Mouse (Mus musculus): ENCODE results near the gene Gucy2c. TPM values are rescaled to one million over a fixed set of nuclear protein-coding genes. Genes with fewer than 3 reads are reported as not detected.

The Gucy2c gene
- total RNA-seq, 1 experiment = 0.09 TPM

DNA sequence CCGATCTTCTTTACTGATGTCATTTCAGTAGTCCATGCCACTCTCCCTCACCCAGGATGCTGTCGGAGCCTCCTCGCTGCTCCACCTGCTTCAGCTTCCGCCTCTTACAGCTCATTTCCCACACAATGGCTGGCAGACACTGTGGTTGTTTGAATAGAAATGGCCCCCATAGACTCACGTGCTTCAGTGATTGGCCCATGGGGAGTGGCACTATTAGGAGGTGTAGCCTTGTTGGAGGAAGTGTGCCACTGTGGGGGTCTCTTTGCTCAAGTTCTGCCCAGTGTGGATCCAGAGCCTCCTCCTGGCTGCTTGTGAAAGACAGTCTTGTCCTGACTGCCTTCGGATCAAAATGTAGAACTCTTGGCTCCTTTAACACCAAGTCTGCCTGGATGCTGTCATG is 14.3 kb upstream of the Gucy2c start:
- no peak for DNase-seq (ENCODE audit: low read depth, low spot score)
- in situ Hi-C loops (cut with MboI; ENCODE audit: low sequenced_read_pairs in 2 of 2, unreplicated experiment in 2 of 2) = no loop called here
- H3K4me1 ChIP-seq (ENCODE audit: control insufficient read depth in 2 of 2, insufficient read depth in 2 of 2, low read length in 2 of 2, poor library complexity in 1 of 2) = no peaks in the 10 kb centered on the region
- no peak overlapping the region for H3K4me3 ChIP-seq (ENCODE audit: insufficient read depth in 1 of 2, low read depth in 1 of 2, low read length in 2 of 2, poor library complexity in 1 of 2, severe bottlenecking in 1 of 2)
- H3K9me3 ChIP-seq (ENCODE audit: control insufficient read depth, insufficient read depth, low read depth, low read length) = no peaks in the 10 kb centered on the region
- no peaks in the 10 kb centered on the region for H3K36me3 ChIP-seq (ENCODE audit: control insufficient read depth, insufficient read depth, low read length, poor library complexity, severe bottlenecking)
- no peak overlapping the region for H3K9ac ChIP-seq (ENCODE audit: insufficient read depth, low read depth, low read length, poor library complexity, severe bottlenecking)
- no peak overlapping the region for H3K27ac ChIP-seq (ENCODE audit: insufficient read depth, low read depth, low read length, poor library complexity, severe bottlenecking)
- no peak for TF ChIP-seq MAFK (IDR thresholded peaks at IDR 0.05; ENCODE audit: insufficient read depth, low read depth, low read length)
- no peak for TF ChIP-seq HCFC1 (IDR thresholded peaks at IDR 0.05; ENCODE audit: borderline replicate concordance, insufficient read depth, low read length)
- TF ChIP-seq ZNF384 (IDR thresholded peaks at IDR 0.05; ENCODE audit: low read depth, low read length) = no peak
- TF ChIP-seq CHD2 (IDR thresholded peaks at IDR 0.05; ENCODE audit: low read depth, low read length) = no peak
- TF ChIP-seq ZC3H11A (IDR thresholded peaks at IDR 0.05; ENCODE audit: borderline replicate concordance, low read depth, low read length) = no peak

DNA sequence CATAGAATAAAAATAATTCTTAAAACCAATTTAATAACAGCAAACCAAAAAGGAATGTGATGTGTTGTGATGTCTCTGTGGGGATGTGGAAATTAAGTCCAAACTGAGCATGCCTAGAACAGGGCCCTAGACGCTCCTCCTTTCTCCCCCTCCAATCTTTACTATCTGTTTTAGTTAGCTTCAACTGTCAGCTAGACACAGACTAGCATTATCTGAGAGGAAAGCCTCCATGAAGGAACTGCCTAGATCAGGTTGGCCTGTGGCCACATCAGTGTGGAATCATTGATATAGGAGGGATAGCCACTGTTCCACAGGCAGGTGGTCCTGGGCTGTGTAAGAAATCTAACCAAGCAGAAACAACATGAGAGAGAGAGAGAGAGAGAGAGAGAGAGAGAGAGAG is 13.5 kb upstream of the Gucy2c start:
- no peaks in the 10 kb centered on the region for H3K4me1 ChIP-seq (ENCODE audit: control insufficient read depth in 2 of 2, insufficient read depth in 2 of 2, low read length in 2 of 2, poor library complexity in 1 of 2)
- no peak overlapping the region for H3K9ac ChIP-seq (ENCODE audit: insufficient read depth, low read depth, low read length, poor library complexity, severe bottlenecking)
- H3K4me3 ChIP-seq (ENCODE audit: insufficient read depth in 1 of 2, low read depth in 1 of 2, low read length in 2 of 2, poor library complexity in 1 of 2, severe bottlenecking in 1 of 2) = no peak overlapping the region
- no peaks in the 10 kb centered on the region for H3K9me3 ChIP-seq (ENCODE audit: control insufficient read depth, insufficient read depth, low read depth, low read length)
- no peak for DNase-seq (ENCODE audit: low read depth, low spot score)
- H3K36me3 ChIP-seq (ENCODE audit: control insufficient read depth, insufficient read depth, low read length, poor library complexity, severe bottlenecking) = no peaks in the 10 kb centered on the region
- in situ Hi-C loops (cut with MboI; ENCODE audit: low sequenced_read_pairs in 2 of 2, unreplicated experiment in 2 of 2) = no loop called here
- TF ChIP-seq ZNF384 (IDR thresholded peaks at IDR 0.05; ENCODE audit: low read depth, low read length) = no peak
- TF ChIP-seq HCFC1 (IDR thresholded peaks at IDR 0.05; ENCODE audit: borderline replicate concordance, insufficient read depth, low read length) = no peak
- no peak for TF ChIP-seq MAFK (IDR thresholded peaks at IDR 0.05; ENCODE audit: insufficient read depth, low read depth, low read length)
- no peak for TF ChIP-seq ZC3H11A (IDR thresholded peaks at IDR 0.05; ENCODE audit: borderline replicate concordance, low read depth, low read length)
- TF ChIP-seq CHD2 (IDR thresholded peaks at IDR 0.05; ENCODE audit: low read depth, low read length) = no peak
- H3K27ac ChIP-seq (ENCODE audit: insufficient read depth, low read depth, low read length, poor library complexity, severe bottlenecking) = no peak overlapping the region

DNA sequence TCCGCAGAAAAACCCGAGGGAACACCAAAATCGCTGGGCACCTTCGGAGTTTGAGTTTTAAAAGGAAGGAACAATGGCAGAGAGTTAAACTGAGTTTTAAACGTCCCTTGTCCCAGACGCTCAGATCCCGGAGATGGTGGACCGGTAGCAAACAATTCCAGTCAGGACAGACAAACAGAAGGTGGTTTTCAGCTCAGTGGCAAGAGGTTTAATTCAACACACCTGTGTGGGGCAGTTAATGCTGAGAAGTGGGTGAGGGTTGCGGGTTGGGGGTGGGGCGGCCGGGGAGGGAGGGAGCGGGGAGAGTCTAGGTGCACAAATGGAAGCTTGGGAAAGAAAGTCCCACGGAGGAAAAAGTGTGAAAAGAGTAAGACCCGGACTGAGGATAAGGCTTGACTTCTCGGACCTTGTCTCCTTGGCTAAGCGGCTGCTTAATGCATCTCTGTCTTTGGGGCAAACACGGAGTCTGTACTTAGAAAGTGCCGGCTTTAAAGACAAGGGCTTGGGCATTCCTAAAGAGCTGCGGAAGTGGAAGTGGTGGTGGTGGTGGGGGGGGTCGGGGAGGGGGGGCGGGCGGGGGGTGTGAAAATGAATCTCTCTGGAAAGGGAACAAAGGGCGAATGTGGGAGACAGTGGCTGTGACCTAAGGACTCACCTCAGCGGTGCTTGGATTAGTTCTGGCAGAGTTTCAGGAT is 12.4 kb upstream of the Gucy2c start:
- no peaks in the 10 kb centered on the region for H3K9me3 ChIP-seq (ENCODE audit: control insufficient read depth, insufficient read depth, low read depth, low read length)
- in situ Hi-C loops (cut with MboI; ENCODE audit: low sequenced_read_pairs in 2 of 2, unreplicated experiment in 2 of 2) = no loop called here
- TF ChIP-seq HCFC1 (IDR thresholded peaks at IDR 0.05; ENCODE audit: borderline replicate concordance, insufficient read depth, low read length) = no peak
- TF ChIP-seq MAFK (IDR thresholded peaks at IDR 0.05; ENCODE audit: insufficient read depth, low read depth, low read length) = no peak
- no peak for TF ChIP-seq ZC3H11A (IDR thresholded peaks at IDR 0.05; ENCODE audit: borderline replicate concordance, low read depth, low read length)
- TF ChIP-seq ZNF384 (IDR thresholded peaks at IDR 0.05; ENCODE audit: low read depth, low read length) = no peak
- TF ChIP-seq CHD2 (IDR thresholded peaks at IDR 0.05; ENCODE audit: low read depth, low read length) = no peak
- no peak overlapping the region; a peak in 1 of 4 replicates for H3K4me3 ChIP-seq (ENCODE audit: insufficient read depth in 1 of 2, low read depth in 1 of 2, low read length in 2 of 2, poor library complexity in 1 of 2, severe bottlenecking in 1 of 2)
- H3K36me3 ChIP-seq (ENCODE audit: control insufficient read depth, insufficient read depth, low read length, poor library complexity, severe bottlenecking) = no peaks in the 10 kb centered on the region
- no peak overlapping the region for H3K27ac ChIP-seq (ENCODE audit: insufficient read depth, low read depth, low read length, poor library complexity, severe bottlenecking)
- H3K9ac ChIP-seq (ENCODE audit: insufficient read depth, low read depth, low read length, poor library complexity, severe bottlenecking) = no peak overlapping the region
- H3K4me1 ChIP-seq (ENCODE audit: control insufficient read depth in 2 of 2, insufficient read depth in 2 of 2, low read length in 2 of 2, poor library complexity in 1 of 2) = no peaks in the 10 kb centered on the region
- DNase-seq (ENCODE audit: low read depth, low spot score) = no peak

DNA sequence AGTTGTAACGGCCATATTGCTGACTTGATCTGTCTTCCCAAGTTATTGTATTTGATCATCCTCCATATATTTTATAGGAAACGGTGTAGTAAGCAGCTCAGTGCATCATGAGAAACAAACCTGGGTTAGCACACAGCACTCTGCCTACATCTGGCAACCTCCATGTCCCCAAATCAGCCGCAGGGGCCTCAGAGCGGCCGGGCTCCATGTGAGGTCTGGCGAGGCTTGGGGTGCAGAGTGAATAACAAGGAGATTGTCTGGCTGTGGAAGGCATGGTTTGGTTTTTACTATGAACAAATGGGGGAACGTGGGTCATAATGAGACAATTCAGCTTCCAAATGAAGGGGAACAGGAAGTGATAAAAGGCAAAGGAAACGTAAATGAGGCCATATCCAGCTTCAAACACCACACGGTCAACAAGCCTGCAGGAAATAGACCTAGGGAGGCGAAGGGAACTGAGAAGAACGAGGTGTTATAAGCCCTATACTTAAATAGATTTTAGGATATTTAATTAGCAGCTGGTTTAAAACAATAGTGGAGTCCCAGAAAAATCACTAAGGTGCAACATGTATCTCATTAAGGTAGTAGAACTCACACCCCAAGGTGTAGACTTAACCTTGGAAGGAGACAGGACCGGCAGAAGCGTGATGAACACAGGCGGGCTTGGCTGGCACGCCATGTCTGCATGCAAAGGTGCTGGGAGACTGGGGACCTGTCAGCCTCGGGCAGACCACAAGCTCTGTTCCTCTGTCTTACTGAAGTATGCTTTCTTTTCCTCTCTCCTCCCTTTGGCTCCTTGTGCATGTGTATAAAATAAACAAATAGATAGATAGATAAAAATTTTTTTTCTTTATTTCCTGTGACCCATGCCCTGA is 11.6 kb upstream of the Gucy2c start:
- Histone ChIP-seq H3K9me3 (ENCODE audit: control insufficient read depth, insufficient read depth, low read depth, low read length) (no peaks in the 10 kb centered on the region), H3K9ac (ENCODE audit: insufficient read depth, low read depth, low read length, poor library complexity, severe bottlenecking) (no peak overlapping the region), H3K27ac (ENCODE audit: insufficient read depth, low read depth, low read length, poor library complexity, severe bottlenecking) (no peak overlapping the region), H3K36me3 (ENCODE audit: control insufficient read depth, insufficient read depth, low read length, poor library complexity, severe bottlenecking) (no peaks in the 10 kb centered on the region), H3K4me1 (ENCODE audit: control insufficient read depth in 2 of 2, insufficient read depth in 2 of 2, low read length in 2 of 2, poor library complexity in 1 of 2) (no peaks in the 10 kb centered on the region), H3K4me3 (ENCODE audit: insufficient read depth in 1 of 2, low read depth in 1 of 2, low read length in 2 of 2, poor library complexity in 1 of 2, severe bottlenecking in 1 of 2) (no peak overlapping the region)
- no peak for DNase-seq (ENCODE audit: low read depth, low spot score)
- in situ Hi-C loops (cut with MboI; ENCODE audit: low sequenced_read_pairs in 2 of 2, unreplicated experiment in 2 of 2) = no loop called here
- TF ChIP-seq CHD2 (IDR thresholded peaks at IDR 0.05; ENCODE audit: low read depth, low read length) (no peak), HCFC1 (IDR thresholded peaks at IDR 0.05; ENCODE audit: borderline replicate concordance, insufficient read depth, low read length) (no peak), MAFK (IDR thresholded peaks at IDR 0.05; ENCODE audit: insufficient read depth, low read depth, low read length) (no peak), ZC3H11A (IDR thresholded peaks at IDR 0.05; ENCODE audit: borderline replicate concordance, low read depth, low read length) (no peak), ZNF384 (IDR thresholded peaks at IDR 0.05; ENCODE audit: low read depth, low read length) (no peak)
